Mouse (Mus musculus) megakaryocyte, embryonic 14.5 days (primary cell): ENCODE measurements around the gene Caskin1. TPM values are rescaled to one million over a fixed set of nuclear protein-coding genes. Genes with fewer than 3 reads are reported as not detected.
A peak's percentile ranks its signal among the peaks of the same experiment; 100 is the strongest.

Experiments
- H3K27me3 ChIP-seq: replicated peaks from 2 replicates; pipeline ENCODE3; 2012; ENCODE audit warnings: inconsistent platforms
- H3K36me3 ChIP-seq: replicated peaks from 2 replicates; pipeline ENCODE3; 2012; ENCODE audit warnings: low read length, inconsistent platforms, mixed read lengths
- H3K4me1 ChIP-seq: 2 replicates; pipeline ENCODE4 v1.6.1; 2012; ENCODE audit warnings: inconsistent platforms
- H3K4me3 ChIP-seq: replicated peaks from 2 replicates; pipeline ENCODE3; 2012; ENCODE audit warnings: moderate library complexity, mild to moderate bottlenecking, inconsistent platforms
- H3K9me3 ChIP-seq: 2 replicates; pipeline ENCODE4 v1.6.1; 2012; ENCODE audit warnings: inconsistent platforms
- FLI1 ChIP-seq: IDR thresholded peaks from 2 replicates; pipeline ENCODE4 v1.6.1; 2012; ENCODE audit warnings: low read length, inconsistent platforms, mixed read lengths
- GATA1 ChIP-seq: IDR thresholded peaks from 3 replicates; pipeline ENCODE4 v1.6.1; 2012; ENCODE audit warnings: mixed read lengths, low read length, inconsistent platforms, borderline replicate concordance
- polyA plus RNA-seq: library from polyadenylated mRNA; stranded (reverse); fragments of >175 nt; gene quantifications from 2 replicates; pipeline ENCODE4 v1.2.3, GENCODE M21; 2012; ENCODE audit warnings: low replicate concordance; ENCODE audit not compliant: insufficient read depth

Caskin1 gene
- polyA plus RNA-seq, 1 experiment, result not detected

DNA sequence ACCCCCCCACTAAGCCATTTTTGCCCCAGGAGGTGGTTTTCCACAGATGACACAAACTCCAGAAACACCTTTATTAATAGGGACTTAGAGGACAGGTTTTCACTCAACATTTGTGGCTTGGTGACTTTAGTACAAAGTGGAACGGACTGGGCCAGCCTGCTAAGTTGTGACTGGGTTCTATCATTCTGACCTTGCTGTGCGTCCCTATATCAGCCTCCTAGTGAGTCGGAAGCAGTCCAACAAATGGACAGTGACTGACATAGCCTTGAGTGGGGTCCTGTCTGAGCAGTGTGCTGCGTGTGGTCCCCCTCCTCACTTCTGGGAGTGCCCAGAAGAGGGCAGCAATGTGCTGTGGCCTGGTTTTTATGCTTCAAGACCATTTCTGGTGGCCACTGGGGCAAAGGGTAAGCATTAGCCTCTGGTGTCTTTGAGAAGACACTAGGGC, 40.6 kb downstream of the Caskin1 start:
- TF ChIP-seq GATA1, result no peak
- no peak for TF ChIP-seq FLI1

DNA sequence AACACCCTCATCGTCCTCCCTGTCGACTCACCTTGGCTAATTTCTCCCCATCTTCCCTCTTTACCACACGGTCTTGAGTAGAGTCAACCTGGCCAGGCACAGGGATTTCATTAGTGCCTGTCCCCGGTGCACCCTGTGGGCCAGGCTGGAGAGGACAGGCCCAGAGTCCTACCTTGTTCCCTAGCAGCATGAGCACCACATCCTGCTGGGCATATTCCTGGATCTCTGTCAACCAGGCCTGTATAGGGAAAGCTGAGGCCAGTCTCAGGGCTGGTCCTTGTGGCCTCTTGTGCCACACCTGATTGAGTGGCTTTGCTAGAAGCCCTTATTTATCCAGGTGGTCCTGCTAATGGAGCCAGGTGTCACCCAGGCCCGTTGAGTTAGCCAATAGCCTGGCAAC, 41.5 kb downstream of the Caskin1 start:
- H3K27me3 ChIP-seq, result peaks cover 3% of the 10 kb centered on the region
- TF ChIP-seq FLI1 (no peak), GATA1 (no peak)
- peaks cover 72% of the 10 kb centered on the region for H3K4me1 ChIP-seq
- peak overlapping the region; percentile 96 for H3K4me3 ChIP-seq
- H3K9me3 ChIP-seq, result no peaks in the 10 kb centered on the region
- H3K36me3 ChIP-seq, result peaks cover 47% of the 10 kb centered on the region

More for the DNA sequence above, 40.6 kb downstream of the Caskin1 start:
- Histone ChIP-seq H3K9me3 (no peaks in the 10 kb centered on the region), H3K36me3 (peaks cover 51% of the 10 kb centered on the region), H3K4me3 (peak overlapping the region; percentile 96), H3K27me3 (peaks cover 3% of the 10 kb centered on the region), H3K4me1 (peaks cover 78% of the 10 kb centered on the region)

DNA sequence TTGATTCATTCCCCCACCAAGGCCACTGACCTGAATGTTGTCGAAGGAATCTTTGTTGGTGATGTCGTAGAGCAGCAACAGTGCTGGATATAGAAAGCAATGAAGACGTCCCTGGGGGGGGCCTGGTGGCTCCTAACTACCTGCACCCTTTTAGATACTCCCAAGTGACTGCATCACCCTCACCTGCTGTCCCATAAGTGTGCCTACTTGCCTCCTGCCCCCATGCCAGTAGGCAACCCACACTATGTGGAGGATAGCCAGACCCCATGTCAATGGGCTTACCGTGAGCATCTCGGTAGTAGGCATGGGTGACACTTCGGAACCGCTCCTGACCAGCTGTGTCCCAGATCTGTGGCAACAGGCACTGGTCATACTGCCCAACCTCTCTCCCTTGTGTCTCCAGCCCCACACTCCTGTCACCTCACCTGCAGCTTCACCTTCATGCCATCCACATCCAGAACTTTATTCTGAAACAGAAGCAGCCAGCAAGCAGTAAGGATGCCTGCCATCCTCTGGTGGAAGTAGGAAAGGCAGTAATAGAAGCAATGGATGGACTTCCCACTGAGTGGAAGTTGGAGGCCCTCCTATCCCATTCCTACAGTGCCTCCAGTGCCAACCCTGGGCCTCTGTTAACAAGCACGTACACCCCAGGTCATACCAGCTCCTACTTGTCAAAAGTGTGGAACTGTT, 42.1 kb downstream of the Caskin1 start:
- TF ChIP-seq GATA1 (no peak), FLI1 (no peak)
- Histone ChIP-seq H3K4me1 (peaks cover 66% of the 10 kb centered on the region), H3K36me3 (peaks cover 41% of the 10 kb centered on the region), H3K27me3 (peaks cover 8% of the 10 kb centered on the region), H3K4me3 (peak overlapping the region; percentile 69), H3K9me3 (no peaks in the 10 kb centered on the region)

DNA sequence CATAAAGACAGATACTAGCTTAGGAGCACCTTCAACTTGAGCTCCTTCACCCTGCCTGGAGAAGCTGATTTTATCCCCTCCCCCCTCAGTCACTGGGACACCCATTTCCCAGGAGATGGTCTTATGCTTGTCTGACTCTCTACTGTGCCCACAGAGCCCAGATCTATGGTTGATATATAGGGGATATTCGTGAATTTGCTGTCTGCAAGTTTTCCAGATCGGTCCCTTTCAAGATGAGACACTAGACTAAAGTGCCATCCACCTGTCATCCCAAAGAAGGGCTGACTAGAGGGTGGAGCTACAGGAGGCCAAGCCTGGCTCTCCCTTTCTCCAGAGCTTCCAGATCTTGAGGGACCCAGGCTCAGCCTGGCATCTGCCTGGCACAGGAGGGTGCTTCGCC, 42.7 kb downstream of the Caskin1 start:
- Histone ChIP-seq H3K4me3 (no peak overlapping the region), H3K4me1 (peaks cover 60% of the 10 kb centered on the region), H3K9me3 (no peaks in the 10 kb centered on the region), H3K27me3 (peaks cover 12% of the 10 kb centered on the region), H3K36me3 (peaks cover 35% of the 10 kb centered on the region)
- TF ChIP-seq GATA1 (no peak), FLI1 (no peak)

DNA sequence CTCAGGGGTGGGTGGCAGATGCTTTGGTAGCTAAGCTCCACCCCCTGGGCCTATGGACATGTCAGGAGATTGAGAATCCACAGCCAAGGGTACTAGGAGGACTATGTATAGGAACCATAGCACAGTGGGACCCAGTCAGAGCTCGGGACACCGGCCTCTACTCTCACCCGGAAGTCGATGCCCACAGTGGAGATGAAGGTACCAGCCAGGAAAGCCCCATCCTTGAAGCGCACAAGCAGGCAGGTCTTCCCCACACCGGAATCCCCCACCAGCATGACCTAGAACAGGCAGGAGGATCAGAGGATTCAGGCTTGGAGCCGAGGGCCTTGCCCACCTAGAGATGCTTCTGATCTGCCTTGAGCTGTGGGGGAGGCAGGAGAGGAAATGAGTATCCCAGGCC, 43.6 kb downstream of the Caskin1 start:
- TF ChIP-seq FLI1 (no peak), GATA1 (no peak)
- H3K36me3 ChIP-seq, result peaks cover 34% of the 10 kb centered on the region
- peaks cover 18% of the 10 kb centered on the region for H3K27me3 ChIP-seq
- H3K4me1 ChIP-seq, result peaks cover 55% of the 10 kb centered on the region
- H3K9me3 ChIP-seq, result no peaks in the 10 kb centered on the region
- H3K4me3 ChIP-seq, result no peak overlapping the region

DNA sequence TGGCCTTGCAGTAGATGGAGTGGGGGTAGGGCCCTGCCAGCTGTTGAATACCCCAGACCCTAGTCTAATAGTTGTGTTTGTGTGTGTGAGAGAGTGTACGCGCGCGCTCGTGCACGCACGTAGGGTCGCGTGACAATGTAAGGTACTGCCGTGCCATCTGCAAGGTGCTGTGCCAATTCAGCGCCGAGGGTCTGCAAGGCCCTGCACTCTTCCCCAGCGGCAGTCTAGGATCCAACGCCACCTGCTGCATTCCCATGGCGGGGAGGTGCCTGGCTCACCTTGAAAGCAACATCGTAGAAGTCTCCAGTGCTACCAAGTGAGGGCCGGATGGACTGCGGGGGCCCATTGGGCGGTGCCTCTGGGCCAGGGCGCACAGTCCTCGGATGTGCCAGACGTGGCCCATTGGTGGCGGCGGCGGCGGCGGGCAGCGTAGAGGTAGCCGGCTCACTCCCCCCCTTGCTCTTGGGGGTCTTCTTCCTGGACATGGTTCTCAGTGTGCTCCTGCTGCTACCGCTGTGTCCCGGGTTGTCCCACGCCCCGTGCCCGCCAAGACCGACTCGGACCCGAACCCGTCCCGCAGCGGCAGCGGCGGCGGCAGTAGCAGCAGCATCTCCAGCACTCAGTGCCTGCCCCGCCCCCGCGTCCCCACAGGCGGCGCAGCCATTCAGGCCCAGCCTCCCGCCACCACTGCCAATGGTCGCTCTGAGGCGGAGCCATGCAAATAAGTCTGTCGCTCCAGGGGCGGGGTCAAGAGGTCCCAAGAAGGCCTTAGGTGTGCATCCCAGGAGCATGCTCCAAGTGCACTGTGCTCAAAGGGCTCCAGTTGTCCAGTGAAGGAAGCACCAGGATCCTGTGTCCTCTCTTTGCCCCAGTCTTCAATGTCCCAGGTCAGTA, 44.9 kb downstream of the Caskin1 start:
- H3K9me3 ChIP-seq, result no peaks in the 10 kb centered on the region

DNA sequence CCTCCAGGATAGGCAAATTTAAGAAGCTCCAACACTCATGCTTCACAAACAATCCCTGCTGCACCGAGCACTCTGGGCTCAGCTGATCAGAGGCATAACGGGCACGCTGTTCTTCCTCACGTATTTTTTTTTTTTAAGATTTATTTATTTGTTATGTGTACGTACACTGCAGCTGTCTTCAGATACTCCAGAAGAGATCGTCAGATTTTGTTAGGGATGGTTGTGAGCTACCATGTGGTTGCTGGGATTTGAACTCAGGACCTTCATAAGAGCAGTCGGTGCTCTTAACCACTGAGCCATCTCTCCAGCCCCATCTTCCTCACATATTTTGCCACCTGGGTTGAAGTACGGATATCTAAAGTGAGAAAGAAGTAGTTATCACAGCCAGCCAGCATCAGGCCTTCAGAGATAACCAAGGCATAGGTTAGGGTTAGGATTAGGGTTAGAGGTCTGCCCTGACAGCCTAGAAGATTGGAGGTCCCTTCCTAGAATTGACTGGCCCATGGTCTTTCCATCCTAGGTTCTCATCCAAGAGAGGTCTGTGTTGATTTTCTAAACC, 45.8 kb downstream of the Caskin1 start, which contains the start of gene Rab26:
Rab26 (minus strand) TSS at position 51 of the 559 bp plus-strand sequence.
- peaks cover 18% of the 10 kb centered on the region for H3K27me3 ChIP-seq
- no peaks in the 10 kb centered on the region for H3K9me3 ChIP-seq
- peak within 1 kb of the TSS; percentile 89 for H3K4me3 ChIP-seq
- H3K36me3 ChIP-seq, result peaks cover 30% of the 10 kb centered on the region
- peaks cover 55% of the 10 kb centered on the region for H3K4me1 ChIP-seq
- TF ChIP-seq GATA1 (no peak), FLI1 (no peak)

More for the DNA sequence above, 44.9 kb downstream of the Caskin1 start:
- peaks cover 18% of the 10 kb centered on the region for H3K27me3 ChIP-seq
- H3K4me1 ChIP-seq, result peaks cover 63% of the 10 kb centered on the region
- TF ChIP-seq FLI1 (no peak), GATA1 (no peak)
- peaks cover 34% of the 10 kb centered on the region for H3K36me3 ChIP-seq
- H3K4me3 ChIP-seq, result peak overlapping the region; percentile 89

DNA sequence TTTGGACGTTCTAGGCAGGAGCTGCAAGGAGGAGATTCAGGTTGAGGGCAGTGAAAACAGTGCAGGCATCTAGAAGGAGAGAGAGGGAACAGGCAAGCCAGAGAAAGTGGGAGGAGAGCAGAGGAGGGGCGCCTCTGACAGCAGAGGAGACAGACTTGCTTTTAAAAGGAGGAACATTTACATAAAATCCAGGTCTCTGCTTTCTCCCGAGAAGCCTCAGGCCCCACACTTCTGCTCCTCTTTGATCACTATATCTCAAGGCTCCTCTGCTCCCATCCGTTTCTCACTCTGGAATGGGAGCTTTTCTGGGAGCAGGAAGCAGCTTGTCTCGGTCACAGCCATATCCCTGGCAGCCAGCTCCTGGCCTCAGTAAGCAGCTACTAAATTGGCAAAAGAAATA, 46.9 kb downstream of the Caskin1 start:
- Histone ChIP-seq H3K4me3 (no peak overlapping the region), H3K36me3 (peaks cover 19% of the 10 kb centered on the region), H3K9me3 (no peaks in the 10 kb centered on the region), H3K27me3 (peaks cover 18% of the 10 kb centered on the region), H3K4me1 (peaks cover 51% of the 10 kb centered on the region)
- TF ChIP-seq GATA1 (no peak), FLI1 (no peak)

DNA sequence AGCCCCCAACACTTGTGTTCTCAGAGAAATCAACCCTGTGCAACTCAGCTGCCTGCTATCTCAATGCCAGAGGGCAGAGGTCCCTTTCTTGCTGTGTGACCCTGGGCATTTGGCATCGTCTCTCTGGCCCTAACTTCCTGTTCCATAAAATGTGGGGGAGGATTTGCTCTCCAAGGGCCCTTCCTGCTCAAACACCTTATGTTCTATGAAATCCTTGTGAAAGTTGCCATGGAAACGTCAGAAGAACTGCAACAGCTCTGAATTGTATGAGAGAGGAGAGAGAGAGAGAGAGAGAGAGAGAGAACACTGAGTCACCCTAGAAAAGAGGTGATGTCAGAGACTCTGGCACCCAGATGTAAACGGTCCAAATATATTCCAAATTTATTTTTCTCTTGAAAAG, 49.1 kb downstream of the Caskin1 start:
- no peaks in the 10 kb centered on the region for H3K9me3 ChIP-seq
- TF ChIP-seq FLI1 (no peak), GATA1 (no peak)

More for the DNA sequence above, 49.1 kb downstream of the Caskin1 start:
- H3K4me1 ChIP-seq, result peaks cover 33% of the 10 kb centered on the region
- no peak overlapping the region for H3K4me3 ChIP-seq
- peaks cover 18% of the 10 kb centered on the region for H3K27me3 ChIP-seq
- H3K36me3 ChIP-seq, result no peaks in the 10 kb centered on the region
